Mouse (Mus musculus): ENCODE data around the gene Triobp.

DNA sequence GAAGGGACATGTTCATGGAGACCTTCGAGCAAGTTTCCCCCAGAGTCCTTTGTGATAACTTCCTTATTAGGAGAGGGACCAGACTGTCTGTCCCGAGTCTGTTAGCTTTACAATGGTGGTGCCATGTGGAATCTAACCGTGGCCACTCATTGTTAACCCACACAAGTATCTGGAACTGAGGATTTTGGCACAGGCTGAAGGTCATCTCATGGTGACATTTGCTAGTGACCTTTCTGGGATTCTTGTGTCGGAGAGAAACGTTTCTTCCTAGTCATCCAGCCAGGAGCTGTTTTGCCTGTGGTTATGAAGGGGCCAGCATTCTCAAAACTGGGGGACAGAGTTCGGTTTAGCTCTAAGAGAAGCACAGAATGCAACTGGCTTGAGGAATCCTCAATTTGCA, 24.1 kb downstream of the Triobp start:
- TF ChIP-seq MAFK (IDR thresholded peaks at IDR 0.05; ENCODE audit: insufficient read depth, low read depth, low read length) (no peak), ZC3H11A (IDR thresholded peaks at IDR 0.05; ENCODE audit: borderline replicate concordance, low read depth, low read length) (no peak)

All from ES-E14 (cell line).